Mouse (Mus musculus) retina, postnatal 1 day (tissue): ENCODE measurements around the gene Vasn.
A peak's percentile ranks its signal among the peaks of the same experiment; 100 is the strongest.
"Not testable (repeated sequence)": the region's sequence is repeated elsewhere in the genome, so short reads cannot be mapped to it uniquely, and the experiment has no call there.

Experiments
- DNase-seq: peaks from one replicate; pipeline ENCODE4 v3.0.0-alpha.2; 2012

The Vasn gene

GRCm38 (mm10) chr16:4674091-4674490, 34.4 kb downstream of the Vasn start:
- no peak for DNase-seq

DNA sequence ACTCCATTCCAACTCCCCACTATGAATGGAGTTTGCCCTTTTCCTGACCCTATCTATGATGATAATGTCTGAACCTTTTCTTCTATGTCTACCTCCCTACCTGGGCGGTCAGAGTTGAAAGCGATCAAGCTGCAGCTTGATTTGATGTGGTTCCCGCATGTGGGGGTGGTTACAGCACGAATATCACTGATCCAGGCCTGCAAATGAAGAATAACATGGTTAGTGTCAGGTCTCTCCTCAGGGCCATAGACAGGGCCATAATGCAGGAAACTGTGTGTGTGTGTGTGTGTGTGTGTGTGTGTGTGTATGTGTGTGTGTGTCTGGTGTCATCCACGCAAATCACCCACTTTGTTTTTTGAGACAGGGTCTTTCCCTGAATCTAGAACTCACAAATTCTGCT, 37.1 kb downstream of the Vasn start:
- no peak for DNase-seq

- no peak for DNase-seq
These were observed 38.3 kb downstream of the Vasn start for GRCm38 (mm10) chr16:4678080-4678479.

GRCm38 (mm10) chr16:4679121-4680018, 39.6 kb downstream of the Vasn start, which contains the start of gene Coro7:
Gene Coro7 (minus strand): TSS chr16:4679777.
- DNase-seq, result peak; percentile 96

GRCm38 (mm10) chr16:4680922-4681455, 41.2 kb downstream of the Vasn start:
- not testable (repeated sequence) for DNase-seq

- no peak for DNase-seq
These were observed 43.0 kb downstream of the Vasn start for GRCm38 (mm10) chr16:4682628-4683179.

GRCm38 (mm10) chr16:4683193-4683580, 43.4 kb downstream of the Vasn start:
- DNase-seq, result no peak

DNA sequence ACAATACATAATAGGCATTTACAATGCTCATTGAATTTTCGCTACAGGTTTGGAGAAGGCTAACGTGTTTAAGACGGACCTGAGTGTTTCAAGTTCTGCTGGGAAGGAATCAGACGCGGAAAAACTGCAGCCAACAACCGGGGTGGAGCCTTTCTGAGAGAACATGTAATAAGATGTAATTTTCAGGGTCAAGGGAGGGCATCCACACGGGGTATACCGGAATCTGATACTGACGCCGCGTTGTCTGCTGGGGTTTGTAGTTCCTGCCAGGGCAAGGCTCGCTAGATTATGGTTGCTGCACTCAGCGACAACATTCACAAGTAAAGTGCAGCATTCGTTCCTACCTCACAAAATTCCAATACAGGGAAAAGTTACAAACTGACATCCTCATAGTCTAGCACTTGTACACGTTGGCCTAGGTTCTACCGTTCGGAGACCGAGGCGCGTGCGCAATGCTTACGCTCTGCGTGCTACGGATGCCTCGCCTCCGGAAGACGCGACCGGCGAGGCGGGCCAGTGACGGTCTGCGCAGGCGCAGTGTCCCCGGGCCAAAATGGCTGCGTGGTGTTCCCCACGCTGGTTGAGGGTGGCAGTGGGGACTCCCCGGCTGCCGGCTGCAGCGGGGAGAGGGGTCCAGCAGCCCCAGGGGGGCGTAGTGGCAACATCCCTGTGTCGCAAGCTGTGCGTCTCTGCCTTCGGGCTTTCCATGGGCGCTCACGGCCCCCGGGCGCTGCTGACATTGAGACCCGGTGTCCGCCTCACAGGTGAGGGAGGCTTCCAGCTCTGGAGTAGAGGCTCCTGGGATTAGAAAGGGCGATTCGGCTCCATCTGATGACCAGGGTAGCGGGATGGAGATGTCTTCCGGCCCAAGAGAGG, 44.1 kb downstream of the Vasn start:
- DNase-seq, result peak; percentile 96

DNA sequence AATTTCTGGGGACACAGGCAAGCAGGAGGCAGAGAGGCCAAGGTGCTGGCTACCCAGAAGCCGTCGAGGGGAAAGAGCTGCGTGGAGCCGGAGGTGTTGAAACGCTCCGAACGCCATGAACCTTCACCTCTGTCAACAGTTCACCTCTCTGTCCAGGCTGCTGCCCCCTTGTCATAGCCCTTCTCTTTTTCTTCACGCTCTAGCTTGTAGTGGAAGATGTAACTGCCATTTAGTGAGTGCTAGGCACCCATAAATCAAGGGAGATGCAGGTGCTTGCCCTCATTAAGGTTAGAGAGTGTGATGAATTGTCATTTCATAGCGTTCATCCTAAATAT, 44.7 kb downstream of the Vasn start:
- DNase-seq, result no peak

DNA sequence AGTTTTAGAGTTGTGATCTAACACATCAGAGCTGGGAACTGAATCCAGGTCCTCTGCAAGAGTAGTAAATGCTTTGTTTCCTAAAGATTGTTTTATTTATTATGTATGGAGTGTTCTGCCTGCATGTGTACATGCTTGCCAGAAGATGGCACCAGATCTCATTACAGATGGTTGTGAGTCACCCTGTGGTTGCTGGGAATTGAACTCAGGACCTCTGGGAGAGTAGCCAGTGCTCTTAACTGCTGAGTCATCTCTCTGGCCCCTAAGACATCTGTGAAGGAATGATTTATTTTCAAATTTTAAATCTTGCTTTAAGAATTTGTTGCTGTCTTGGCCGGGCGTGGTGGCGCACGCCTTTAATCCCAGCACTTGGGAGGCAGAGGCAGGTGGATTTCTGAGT, 49.6 kb downstream of the Vasn start:
- DNase-seq, result not testable (repeated sequence)
